Mouse (Mus musculus) liver, embryonic 11.5 days (tissue): ENCODE measurements at regions not wholly inside any gene's neighbourhood (a gene's known extent, or its start where the extent isn't known, plus 50 kb on each side); places are given as distances from the start of the nearest gene placed in this dataset.

Experiments used
- ATAC-seq: fragments of 200-750 bp; cut with Nextera tagmentation; replicated peaks from 2 replicates; pipeline ENCODE4 v1.8.0; 2017; ENCODE audit warnings: moderate number of reproducible peaks, mild to moderate bottlenecking, moderate TSS enrichment, moderate library complexity; ENCODE audit not compliant: low FRiP score
- DNase-seq: peaks from one replicate; pipeline ENCODE4 v3.0.0-alpha.2; 2017; ENCODE audit warnings: low spot score
- H3K27ac ChIP-seq: fragments of 300-500 bp; sonication (generic); 2 replicates; pipeline ENCODE4 v1.5.1; 2014; ENCODE audit warnings: mild to moderate bottlenecking, low read depth, low read length, control low read depth
- H3K27me3 ChIP-seq: fragments of 300-500 bp; sonication (generic); replicated peaks from 2 replicates; pipeline ENCODE4 v1.6.1; 2014; ENCODE audit warnings: low read length, mixed read lengths; ENCODE audit not compliant: control insufficient read depth, insufficient read depth
- H3K36me3 ChIP-seq: fragments of 300-500 bp; sonication (generic); 2 replicates; pipeline ENCODE4 v1.6.1; 2014; ENCODE audit warnings: mild to moderate bottlenecking, low read length, moderate library complexity, mixed read lengths; ENCODE audit not compliant: control insufficient read depth, insufficient read depth
- H3K4me1 ChIP-seq: fragments of 300-500 bp; sonication (generic); replicated peaks from 2 replicates; pipeline ENCODE4 v1.6.1; 2014; ENCODE audit warnings: low read length, mixed read lengths; ENCODE audit not compliant: control insufficient read depth, insufficient read depth
- H3K4me2 ChIP-seq: fragments of 300-500 bp; sonication (generic); 2 replicates; pipeline ENCODE4 v1.6.1; 2014; ENCODE audit warnings: mild to moderate bottlenecking, control low read depth, moderate library complexity
- H3K4me3 ChIP-seq: fragments of 300-500 bp; sonication (generic); 2 replicates; pipeline ENCODE4 v1.5.1; 2014; ENCODE audit warnings: low read depth, low read length, control low read depth
- H3K9ac ChIP-seq: fragments of 300-500 bp; sonication (generic); 2 replicates; pipeline ENCODE4 v1.6.1; 2014; ENCODE audit warnings: low read depth, low read length, control low read depth
- H3K9me3 ChIP-seq: fragments of 300-500 bp; sonication (generic); 2 replicates; pipeline ENCODE4 v1.6.1; 2016; ENCODE audit warnings: low read length, inconsistent platforms, mixed read lengths; ENCODE audit not compliant: control insufficient read depth
- WGBS: fragments of 180-500 bp; shearing (Covaris S2); extraction: QIAGEN DNeasy Blood & Tissue Kit; methylation state at CpG from one replicate; pipeline ENCODE4 v1.1.7; 2014; 5-methylcytosine and 5-hydroxymethylcytosine counted together

GRCm38 (mm10) chr3:52528521-52528920 lies 260.4 kb downstream of the Foxo1 start:
- H3K4me2 ChIP-seq: no peak overlapping the region
- no peak overlapping the region for H3K9ac ChIP-seq
- no peaks in the 10 kb centered on the region for H3K4me1 ChIP-seq
- no peaks in the 10 kb centered on the region for H3K36me3 ChIP-seq
- WGBS: 87% methylated on average over 7 of the region's 7 CpGs
- ATAC-seq (no peak), DNase-seq (no peak)
- H3K27ac ChIP-seq: no peak overlapping the region
- no peak overlapping the region for H3K4me3 ChIP-seq
- H3K27me3 ChIP-seq: no peaks in the 10 kb centered on the region
- H3K9me3 ChIP-seq: no peaks in the 10 kb centered on the region

GRCm38 (mm10) chr3:52527781-52528180 lies 259.6 kb downstream of the Foxo1 start:
- DNase-seq (no peak), ATAC-seq (no peak)
- Histone ChIP-seq H3K4me3 (no peak overlapping the region), H3K9ac (no peak overlapping the region), H3K36me3 (no peaks in the 10 kb centered on the region), H3K4me2 (no peak overlapping the region), H3K27me3 (no peaks in the 10 kb centered on the region), H3K27ac (no peak overlapping the region), H3K9me3 (no peaks in the 10 kb centered on the region), H3K4me1 (no peaks in the 10 kb centered on the region)
- WGBS: 61% methylated on average over 3 of the region's 3 CpGs

DNA sequence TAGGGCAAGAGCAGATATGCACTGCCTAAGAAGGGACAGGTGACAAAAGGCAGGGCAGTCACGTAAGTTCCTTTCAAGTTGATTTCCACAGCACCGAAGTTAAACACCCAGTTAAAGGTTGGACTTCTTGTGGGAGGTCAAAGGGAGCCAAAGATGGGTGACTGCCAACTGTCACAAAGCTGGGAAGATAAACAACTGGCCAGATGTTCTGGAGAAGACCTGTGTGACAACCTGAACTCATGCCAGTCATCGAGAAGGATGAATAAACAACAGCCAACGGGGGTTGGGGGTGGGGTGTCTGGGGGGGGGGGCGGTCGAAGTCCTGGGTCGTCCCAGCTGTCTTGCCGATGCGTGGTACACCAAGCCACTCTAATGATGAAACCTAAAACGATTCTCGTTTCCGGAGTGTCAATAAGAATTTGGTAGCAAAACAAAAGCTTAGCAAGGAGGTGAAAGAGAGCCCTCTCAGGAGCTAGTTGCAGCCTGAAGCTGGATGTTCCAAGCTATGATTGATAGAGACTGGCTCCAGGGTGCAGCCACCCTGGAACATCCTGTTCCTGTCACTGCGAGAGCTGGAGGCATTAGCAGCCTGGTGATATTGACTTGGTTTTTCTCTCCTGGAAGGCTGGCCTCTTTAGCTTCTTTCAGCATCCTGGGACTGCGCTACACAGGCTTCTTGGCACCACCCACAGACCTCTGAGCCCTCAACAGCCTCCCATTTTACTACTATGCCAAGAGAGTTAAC lies 259.0 kb downstream of the Foxo1 start:
- 76% methylated on average over 14 of the region's 14 CpGs for WGBS
- H3K4me3 ChIP-seq: no peak overlapping the region
- no peaks in the 10 kb centered on the region for H3K9me3 ChIP-seq
- H3K9ac ChIP-seq: no peak overlapping the region
- no peak for DNase-seq
- no peak overlapping the region for H3K4me2 ChIP-seq
- no peaks in the 10 kb centered on the region for H3K27me3 ChIP-seq
- no peak overlapping the region for H3K27ac ChIP-seq
- no peak for ATAC-seq
- H3K36me3 ChIP-seq: no peaks in the 10 kb centered on the region
- H3K4me1 ChIP-seq: no peaks in the 10 kb centered on the region

DNA sequence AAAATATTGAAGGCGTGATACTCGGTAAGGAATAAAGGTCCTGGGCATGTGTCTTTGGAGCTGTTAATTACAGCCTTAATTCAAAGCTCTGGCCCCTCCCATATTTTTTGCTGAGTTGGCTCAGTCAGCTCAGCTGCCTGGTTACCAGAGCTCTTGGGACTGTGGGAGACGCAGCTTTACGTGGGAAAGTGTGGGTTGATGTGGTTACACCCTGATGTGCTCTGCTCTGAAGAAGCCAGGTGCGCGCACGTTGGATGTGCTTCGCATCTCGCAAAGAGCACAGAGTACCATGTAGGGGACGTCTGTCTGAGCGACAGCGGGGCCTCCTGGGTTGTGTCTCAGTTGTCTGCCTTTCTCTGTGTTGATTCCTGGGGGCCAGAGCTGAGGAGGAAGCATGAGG lies 254.8 kb downstream of the Foxo1 start:
- no peak overlapping the region for H3K4me3 ChIP-seq
- WGBS: 82% methylated on average over 12 of the region's 12 CpGs
- no peaks in the 10 kb centered on the region for H3K36me3 ChIP-seq
- no peak overlapping the region for H3K9ac ChIP-seq
- DNase-seq (no peak), ATAC-seq (no peak)
- no peak overlapping the region for H3K27ac ChIP-seq
- no peak overlapping the region for H3K4me2 ChIP-seq
- H3K4me1 ChIP-seq: no peaks in the 10 kb centered on the region
- H3K9me3 ChIP-seq: no peaks in the 10 kb centered on the region
- H3K27me3 ChIP-seq: no peaks in the 10 kb centered on the region

- no peaks in the 10 kb centered on the region for H3K36me3 ChIP-seq
- H3K9me3 ChIP-seq: no peaks in the 10 kb centered on the region
- DNase-seq (no peak), ATAC-seq (no peak)
- no peak overlapping the region for H3K4me3 ChIP-seq
- H3K9ac ChIP-seq: no peak overlapping the region
- H3K4me1 ChIP-seq: no peaks in the 10 kb centered on the region
- H3K27ac ChIP-seq: no peak overlapping the region
- no peak overlapping the region for H3K4me2 ChIP-seq
- WGBS: 68% methylated on average over 4 of the region's 4 CpGs
- H3K27me3 ChIP-seq: no peaks in the 10 kb centered on the region
These were observed 252.4 kb downstream of the Foxo1 start for GRCm38 (mm10) chr3:52520609-52520947.

- H3K36me3 ChIP-seq: no peaks in the 10 kb centered on the region
- WGBS: 77% methylated on average over 22 of the region's 22 CpGs
- DNase-seq: no peak
- no peak overlapping the region for H3K9ac ChIP-seq
- H3K27ac ChIP-seq: no peak overlapping the region
- no peaks in the 10 kb centered on the region for H3K9me3 ChIP-seq
- no peak for ATAC-seq
- no peaks in the 10 kb centered on the region for H3K4me1 ChIP-seq
- H3K27me3 ChIP-seq: no peaks in the 10 kb centered on the region
- no peak overlapping the region for H3K4me2 ChIP-seq
- no peak overlapping the region for H3K4me3 ChIP-seq
These were observed 251.9 kb downstream of the Foxo1 start for GRCm38 (mm10) chr3:52519910-52520608.

DNA sequence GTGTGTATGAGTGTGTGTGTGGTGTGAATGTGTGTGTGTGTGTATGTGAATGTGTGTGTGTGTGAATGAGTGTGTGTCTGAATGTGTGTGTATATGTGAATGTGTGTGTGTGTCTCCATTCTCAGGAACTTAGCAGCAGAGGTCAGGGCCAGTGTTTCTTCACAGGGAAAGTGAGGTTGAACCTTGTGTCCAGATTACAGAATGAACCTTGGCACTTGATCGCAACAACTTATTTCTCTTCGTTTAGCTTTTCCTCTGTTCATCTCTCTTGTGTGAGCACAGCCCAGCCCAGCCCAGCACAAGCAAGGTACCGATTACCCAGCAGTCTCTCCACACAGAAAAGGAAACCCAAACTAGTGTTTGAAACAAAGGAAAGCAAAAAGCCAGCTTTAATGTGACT lies 249.7 kb downstream of the Foxo1 start:
- Histone ChIP-seq H3K36me3 (no peaks in the 10 kb centered on the region), H3K9me3 (no peaks in the 10 kb centered on the region), H3K27me3 (no peaks in the 10 kb centered on the region), H3K4me2 (no peak overlapping the region), H3K4me3 (no peak overlapping the region), H3K27ac (no peak overlapping the region), H3K4me1 (no peaks in the 10 kb centered on the region), H3K9ac (no peak overlapping the region)
- ATAC-seq (no peak), DNase-seq (no peak)
- 83% methylated on average over 3 of the region's 3 CpGs for WGBS

DNA sequence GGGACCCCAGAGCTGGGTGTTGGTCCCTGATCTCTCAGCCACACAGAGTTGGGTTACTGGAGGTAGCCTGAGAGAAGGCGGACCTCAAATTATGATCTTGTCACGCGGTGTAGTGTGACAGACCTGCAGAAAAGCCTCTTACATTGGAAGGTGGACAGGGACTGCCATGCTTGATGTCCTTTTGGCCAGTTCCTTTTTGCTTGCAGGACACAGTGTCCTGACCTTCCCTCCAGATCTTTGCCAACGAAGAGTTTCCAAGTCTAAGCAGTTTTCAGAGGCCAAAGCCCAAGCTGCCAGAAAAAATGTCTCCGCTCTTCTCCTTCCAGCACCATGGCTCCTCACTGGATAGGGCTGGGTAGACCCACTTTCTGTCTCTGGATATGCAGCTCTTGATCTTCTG lies 248.6 kb downstream of the Foxo1 start:
- Histone ChIP-seq H3K4me3 (no peak overlapping the region), H3K9ac (no peak overlapping the region), H3K36me3 (no peaks in the 10 kb centered on the region), H3K4me1 (no peaks in the 10 kb centered on the region), H3K9me3 (no peaks in the 10 kb centered on the region), H3K4me2 (no peak overlapping the region), H3K27ac (no peak overlapping the region), H3K27me3 (no peaks in the 10 kb centered on the region)
- WGBS: 87% methylated on average over 5 of the region's 5 CpGs
- no peak for ATAC-seq
- DNase-seq: no peak

DNA sequence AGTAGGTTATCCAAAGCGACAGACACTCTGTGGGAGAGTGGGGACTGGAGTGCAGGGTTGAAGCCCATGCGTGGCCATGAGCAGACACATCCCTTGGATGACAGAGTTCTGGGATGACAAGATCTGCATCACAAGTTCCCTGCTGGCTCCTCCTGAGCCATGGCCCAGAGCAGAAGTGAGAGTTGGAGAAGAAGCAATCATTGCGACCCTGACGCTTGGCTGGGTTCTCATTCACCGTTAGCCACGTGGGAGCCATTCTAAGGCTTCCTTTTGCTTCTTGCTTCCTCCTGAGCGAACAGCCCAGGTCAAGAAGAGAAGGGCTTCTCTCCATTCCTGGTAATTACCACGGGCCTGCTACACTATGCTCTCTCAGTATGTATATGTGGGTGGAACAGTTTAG lies 244.6 kb downstream of the Foxo1 start:
- H3K9ac ChIP-seq: no peak overlapping the region
- no peak for ATAC-seq
- H3K9me3 ChIP-seq: no peaks in the 10 kb centered on the region
- H3K27me3 ChIP-seq: no peaks in the 10 kb centered on the region
- H3K4me1 ChIP-seq: no peaks in the 10 kb centered on the region; the same call in 1 of the 2 replicates
- DNase-seq: no peak
- no peak overlapping the region for H3K27ac ChIP-seq
- no peaks in the 10 kb centered on the region for H3K36me3 ChIP-seq
- WGBS: 78% methylated on average over 8 of the region's 8 CpGs
- no peak overlapping the region for H3K4me2 ChIP-seq
- H3K4me3 ChIP-seq: no peak overlapping the region
